Comparison of ENCODE assay signal across 8 mouse cellular contexts in genomic region chr11:114850452-114851268, GRCm38 (mm10). TPM values are rescaled to one million over a fixed set of nuclear protein-coding genes. Genes with fewer than 3 reads are reported as not detected.
DNase-seq lines count a peak whose midpoint lies in the region; ATAC-seq and TF ChIP-seq lines count a peak whose summit lies in the region.

Gprc5c (plus strand) TSS chr11:114851152.

- H3K27ac ChIP-seq in ES-Bruce4 (ENCODE audit: insufficient read depth, low read length), result no peak within 1 kb of the TSS
- H3K27ac ChIP-seq in forebrain, embryonic 16.5 days (ENCODE audit: low read length), result no peak within 1 kb of the TSS
- H3K27ac ChIP-seq in limb, embryonic 13.5 days, result peak within 1 kb of the TSS; percentile 97
- H3K27ac ChIP-seq in midbrain, embryonic 15.5 days, result no peak within 1 kb of the TSS

- H3K36me3 ChIP-seq in ES-Bruce4 (ENCODE audit: control insufficient read depth, insufficient read depth, low read length, poor library complexity, severe bottlenecking), result no peaks in the 10 kb centered on the region
- no peaks in the 10 kb centered on the region for H3K36me3 ChIP-seq in forebrain, embryonic 16.5 days (ENCODE audit: control insufficient read depth, insufficient read depth)
- H3K36me3 ChIP-seq in limb, embryonic 13.5 days, result 0 out of 2 replicates have a peak, but pooled peaks cover 8% of the 10 kb centered on the region
- H3K36me3 ChIP-seq in midbrain, embryonic 15.5 days (replicated peaks), result no peaks in the 10 kb centered on the region

- no peak for TF ChIP-seq EP300 in ES-Bruce4 (IDR thresholded peaks at IDR 0.05; ENCODE audit: insufficient read depth, low read depth, low read length)

- no peaks in the 10 kb centered on the region for H3K27me3 ChIP-seq in ES-Bruce4 (ENCODE audit: control insufficient read depth, insufficient read depth, low read length, poor library complexity, severe bottlenecking)
- peaks cover 40% of the 10 kb centered on the region for H3K27me3 ChIP-seq in forebrain, embryonic 16.5 days (replicated peaks; ENCODE audit: control insufficient read depth, insufficient read depth, low read length)
- no peaks in the 10 kb centered on the region; the same call in 1 of the 2 replicates for H3K27me3 ChIP-seq in limb, embryonic 13.5 days
- peaks cover 54% of the 10 kb centered on the region for H3K27me3 ChIP-seq in midbrain, embryonic 15.5 days (replicated peaks)

- ATAC-seq in forebrain, embryonic 16.5 days, result peak; percentile 12; the same call in 1 of the 2 replicates
- ATAC-seq in hematopoietic stem cell, adult 5-6 weeks (replicated peaks in 1 of 2; ENCODE audit: insufficient read depth in 1 of 2, low FRiP score in 2 of 2, low TSS enrichment in 1 of 2, low read depth in 1 of 2, poor library complexity in 2 of 2, severe bottlenecking in 2 of 2), result 0 out of 4 replicates have a peak, but pooled peaks have one; percentile 14 to 23
- no peak for ATAC-seq in limb, embryonic 13.5 days (ENCODE audit: low FRiP score, low read depth)
- no peak for ATAC-seq in midbrain, embryonic 15.5 days (replicated peaks)
- ATAC-seq in CD4-positive, CD25-positive, alpha-beta regulatory T cell, adult 4 months, result no peak

- H3K9ac ChIP-seq in ES-Bruce4 (ENCODE audit: low read depth, poor library complexity, severe bottlenecking), result peak within 1 kb of the TSS; percentile 71
- H3K9ac ChIP-seq in forebrain, embryonic 16.5 days (replicated peaks; ENCODE audit: low read depth, low read length), result peak within 1 kb of the TSS; percentile 57
- H3K9ac ChIP-seq in limb, embryonic 13.5 days, result peak within 1 kb of the TSS; percentile 91
- peak within 1 kb of the TSS; percentile 40 for H3K9ac ChIP-seq in midbrain, embryonic 15.5 days

- DNase-seq in brain, adult 2 months (ENCODE audit: low read depth, low spot score), result peak; percentile 63
- no peak for DNase-seq in c-Kit-positive CD71-positive TER-119-positive erythroid progenitor cells, embryonic 14.5 days (ENCODE audit: low spot score)

- peak within 1 kb of the TSS; percentile 82 for H3K4me3 ChIP-seq in ES-Bruce4 (ENCODE audit: low read depth, low read length)
- H3K4me3 ChIP-seq in forebrain, embryonic 16.5 days (replicated peaks; ENCODE audit: low read length), result peak within 1 kb of the TSS; percentile 65
- H3K4me3 ChIP-seq in limb, embryonic 13.5 days, result peak within 1 kb of the TSS; percentile 82
- peak within 1 kb of the TSS; percentile 57 for H3K4me3 ChIP-seq in midbrain, embryonic 15.5 days

- H3K4me2 ChIP-seq in forebrain, embryonic 16.5 days (ENCODE audit: low read length), result peak within 1 kb of the TSS; percentile 94
- peak within 1 kb of the TSS; percentile 95 for H3K4me2 ChIP-seq in limb, embryonic 13.5 days (replicated peaks)
- peak within 1 kb of the TSS; percentile 97 for H3K4me2 ChIP-seq in midbrain, embryonic 15.5 days

- 1% methylated on average over 39 of the region's 43 CpGs for WGBS in forebrain, embryonic 16.5 days
- under 1% methylated on average over 34 of the region's 43 CpGs for WGBS in limb, embryonic 13.5 days
- under 1% methylated on average over 37 of the region's 43 CpGs for WGBS in midbrain, embryonic 15.5 days

- no peaks in the 10 kb centered on the region for H3K9me3 ChIP-seq in ES-Bruce4 (replicated peaks; ENCODE audit: control insufficient read depth, insufficient read depth, low read length, poor library complexity, severe bottlenecking)
- no peaks in the 10 kb centered on the region for H3K9me3 ChIP-seq in forebrain, embryonic 16.5 days (ENCODE audit: control insufficient read depth, low read length)
- H3K9me3 ChIP-seq in limb, embryonic 13.5 days, result no peaks in the 10 kb centered on the region
- no peaks in the 10 kb centered on the region for H3K9me3 ChIP-seq in midbrain, embryonic 15.5 days

- TF ChIP-seq POLR2A in ES-Bruce4 (IDR thresholded peaks at IDR 0.05; ENCODE audit: insufficient read depth, low read length), result no peak

- H3K4me1 ChIP-seq in ES-Bruce4 (ENCODE audit: control insufficient read depth, insufficient read depth, low read length), result peaks cover 6% of the 10 kb centered on the region
- peaks cover 22% of the 10 kb centered on the region for H3K4me1 ChIP-seq in forebrain, embryonic 16.5 days (replicated peaks; ENCODE audit: control insufficient read depth, insufficient read depth, low read length)
- peaks cover 48% of the 10 kb centered on the region for H3K4me1 ChIP-seq in limb, embryonic 13.5 days
- peaks cover 30% of the 10 kb centered on the region for H3K4me1 ChIP-seq in midbrain, embryonic 15.5 days

- no peak for TF ChIP-seq CTCF in ES-Bruce4 (IDR thresholded peaks at IDR 0.05; ENCODE audit: low read depth, low read length)

RNA-seq across cellular contexts. Expression of gene Gprc5c, which starts in this region (rescaled TPM):
- 48.8 and 57.0 TPM in 2 replicates for polyA plus RNA-seq in ES-Bruce4 (2011; ENCODE audit: insufficient read depth, insufficient read length, low read depth, missing spikeins)
- 6.1 and 7.0 TPM in 2 replicates for polyA plus RNA-seq in forebrain, embryonic 16.5 days (2015; fragmentation: Nextera tagmentation; extraction: Ambion mirVana)
- not detected in 2 replicates for total RNA-seq in hematopoietic stem cell, adult 5-6 weeks (2017)
- 56.2 and 60.0 TPM in 2 replicates for polyA plus RNA-seq in limb, embryonic 13.5 days (2015; fragmentation: Nextera tagmentation; extraction: Ambion mirVana)
- 9.3 and 9.4 TPM in 2 replicates for polyA plus RNA-seq in midbrain, embryonic 15.5 days (2015; fragmentation: Nextera tagmentation; extraction: Ambion mirVana)
- not detected for polyA plus RNA-seq in CD4-positive, CD25-positive, alpha-beta regulatory T cell, adult 4 months (2017; shearing (Covaris generic))

Comparison
In these comparisons a context has a peak if more than half of its experiments do, and no peak if none do; other contexts are left out.
1. Peak in ATAC-seq in hematopoietic stem cell, adult 5-6 weeks; RNA of the gene not detected or under 1 TPM.
2. H3K9ac ChIP-seq: peak in every context shown above with its lines; median percentile 91 in limb, embryonic 13.5 days; 71 in ES-Bruce4; 57 in forebrain, embryonic 16.5 days; 40 in midbrain, embryonic 15.5 days.